Mouse (Mus musculus): ENCODE measurements around the gene Stat3. TPM values are rescaled to one million over a fixed set of nuclear protein-coding genes. Genes with fewer than 3 reads are reported as not detected.

The Stat3 gene
- polyA plus RNA-seq, 1 experiment from 2014 or later, result 53.4 TPM

DNA sequence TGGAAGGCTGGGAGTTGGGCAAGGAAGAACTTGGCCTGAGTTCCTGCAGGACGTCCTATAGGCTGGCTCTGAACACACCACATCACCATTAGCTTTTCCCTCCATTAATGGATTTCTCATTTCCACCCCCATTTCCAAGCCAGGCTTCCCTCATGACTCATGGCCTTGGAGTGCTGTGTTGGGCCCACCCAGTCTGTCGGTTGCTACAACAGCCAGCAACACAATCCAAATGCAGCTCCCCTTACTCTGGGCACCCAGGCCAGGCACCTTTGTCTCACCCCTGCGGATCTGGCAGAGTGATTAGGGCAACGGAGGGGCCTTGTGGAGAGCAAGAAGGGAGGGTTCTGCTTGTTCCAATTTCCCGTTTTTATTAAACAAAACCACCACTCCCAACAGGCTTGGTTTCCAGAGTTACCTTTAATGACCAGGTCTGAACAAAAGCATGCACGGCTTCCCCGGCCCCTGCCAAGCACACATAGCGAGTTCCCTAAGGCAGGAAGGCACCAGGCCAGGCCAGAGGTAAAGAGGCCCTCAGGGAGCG, 23.1 kb upstream of the Stat3 start:
- peaks cover 80% of the 10 kb centered on the region for H3K4me1 ChIP-seq
- H3K9me3 ChIP-seq, result no peaks in the 10 kb centered on the region
- 0 out of 2 replicates have a peak, but pooled peaks have one; percentile 39 for ATAC-seq (ENCODE audit: borderline replicate concordance, extremely low read depth, low FRiP score, low TSS enrichment)

GRCm38 (mm10) chr11:100960540-100960939, 21.2 kb upstream of the Stat3 start:
- WGBS, result 11% methylated on average over 6 of the region's 6 CpGs
- H3K4me2 ChIP-seq, result no peak overlapping the region
- no peaks in the 10 kb centered on the region for H3K9me3 ChIP-seq
- peak; percentile 50 for ATAC-seq (ENCODE audit: borderline replicate concordance, extremely low read depth, low FRiP score, low TSS enrichment)
- no peak overlapping the region for H3K4me3 ChIP-seq
- H3K27ac ChIP-seq, result 0 out of 2 replicates have a peak overlapping the region, but pooled peaks have one; percentile 8
- no peak overlapping the region for H3K9ac ChIP-seq
- H3K27me3 ChIP-seq, result peaks cover 18% of the 10 kb centered on the region
- H3K36me3 ChIP-seq, result peaks cover 23% of the 10 kb centered on the region
- H3K4me1 ChIP-seq, result peaks cover 66% of the 10 kb centered on the region

More for the DNA sequence above, 23.1 kb upstream of the Stat3 start:
- Histone ChIP-seq H3K27ac (peak overlapping the region; percentile 74), H3K36me3 (peaks cover 24% of the 10 kb centered on the region), H3K4me2 (no peak overlapping the region), H3K27me3 (peaks cover 18% of the 10 kb centered on the region), H3K4me3 (no peak overlapping the region), H3K9ac (no peak overlapping the region)
- 47% methylated on average over 9 of the region's 9 CpGs for WGBS

- Histone ChIP-seq H3K9me3 (no peaks in the 10 kb centered on the region), H3K36me3 (peaks cover 19% of the 10 kb centered on the region), H3K4me3 (no peak overlapping the region), H3K9ac (no peak overlapping the region), H3K27me3 (peaks cover 18% of the 10 kb centered on the region), H3K4me2 (peak overlapping the region; percentile 41), H3K27ac (peak overlapping the region; percentile 74), H3K4me1 (peaks cover 59% of the 10 kb centered on the region)
- 29% methylated on average over 3 of the region's 3 CpGs for WGBS
- ATAC-seq (ENCODE audit: borderline replicate concordance, extremely low read depth, low FRiP score, low TSS enrichment), result no peak
Observed at GRCm38 (mm10) chr11:100959826-100960225, 20.5 kb upstream of the Stat3 start.

- H3K4me3 ChIP-seq, result 0 out of 2 replicates have a peak overlapping the region, but pooled peaks have one; percentile 6
Observed at GRCm38 (mm10) chr11:100959464-100959810, 20.1 kb upstream of the Stat3 start.

DNA sequence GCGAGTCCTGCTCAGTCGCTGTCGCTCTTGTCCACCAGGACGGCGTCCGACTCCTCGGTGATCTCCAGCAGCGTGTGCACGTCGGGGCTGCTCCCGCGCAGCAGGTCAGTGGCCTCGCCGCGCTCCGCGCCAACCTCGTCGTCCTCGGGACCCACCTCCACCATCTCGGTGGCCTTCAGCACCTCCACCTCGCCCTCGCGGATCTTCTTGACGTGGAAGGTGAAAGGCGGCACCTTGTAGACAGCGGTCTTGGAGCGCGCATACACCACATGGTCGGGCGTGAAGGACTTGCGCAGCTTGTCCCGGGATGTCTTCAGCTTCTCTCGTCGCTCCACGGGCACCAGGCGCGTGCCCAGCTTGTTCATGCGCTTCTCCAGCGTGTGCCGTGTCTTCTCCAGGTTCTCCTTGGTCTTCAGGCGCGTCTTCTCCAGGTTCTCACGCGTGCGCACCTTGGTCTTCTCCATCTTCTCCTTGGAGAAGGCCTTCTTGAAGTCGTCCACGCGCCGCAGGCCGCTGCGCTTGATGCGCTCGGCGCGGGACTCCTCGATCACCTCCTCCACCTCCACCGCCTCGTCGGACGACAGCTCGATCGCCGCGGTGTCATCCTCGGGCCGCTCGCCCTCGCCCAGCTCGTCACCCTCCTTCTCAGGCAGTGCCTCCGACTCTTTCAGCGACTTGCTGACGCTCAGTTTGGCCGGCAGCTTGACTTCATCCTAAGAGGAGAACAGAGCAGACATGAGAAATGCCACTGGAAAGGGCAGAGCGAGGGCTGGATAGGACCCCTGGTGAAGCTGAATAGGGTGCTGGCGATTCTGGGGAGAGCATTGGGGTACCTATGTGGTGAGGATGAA, 19.5 kb upstream of the Stat3 start:
- peaks cover 50% of the 10 kb centered on the region for H3K4me1 ChIP-seq
- ATAC-seq (ENCODE audit: borderline replicate concordance, extremely low read depth, low FRiP score, low TSS enrichment), result no peak
- no peak overlapping the region for H3K27ac ChIP-seq
- peak overlapping the region; percentile 41 for H3K4me2 ChIP-seq
- no peak overlapping the region for H3K9ac ChIP-seq
- 0 out of 2 replicates have a peak overlapping the region, but pooled peaks have one; percentile 6 for H3K4me3 ChIP-seq
- no peaks in the 10 kb centered on the region for H3K9me3 ChIP-seq
- WGBS, result 30% methylated on average over 76 of the region's 76 CpGs
- peaks cover 18% of the 10 kb centered on the region for H3K27me3 ChIP-seq
- peaks cover 19% of the 10 kb centered on the region for H3K36me3 ChIP-seq

More at GRCm38 (mm10) chr11:100959464-100959810, 20.1 kb upstream of the Stat3 start:
- H3K36me3 ChIP-seq, result peaks cover 19% of the 10 kb centered on the region
- peak overlapping the region; percentile 74 for H3K27ac ChIP-seq
- H3K4me1 ChIP-seq, result peaks cover 56% of the 10 kb centered on the region
- H3K4me2 ChIP-seq, result peak overlapping the region; percentile 41
- no peaks in the 10 kb centered on the region for H3K9me3 ChIP-seq
- H3K27me3 ChIP-seq, result peaks cover 18% of the 10 kb centered on the region
- ATAC-seq (ENCODE audit: borderline replicate concordance, extremely low read depth, low FRiP score, low TSS enrichment), result no peak
- H3K9ac ChIP-seq, result no peak overlapping the region
- WGBS, result 5% methylated on average over 14 of the region's 14 CpGs

DNA sequence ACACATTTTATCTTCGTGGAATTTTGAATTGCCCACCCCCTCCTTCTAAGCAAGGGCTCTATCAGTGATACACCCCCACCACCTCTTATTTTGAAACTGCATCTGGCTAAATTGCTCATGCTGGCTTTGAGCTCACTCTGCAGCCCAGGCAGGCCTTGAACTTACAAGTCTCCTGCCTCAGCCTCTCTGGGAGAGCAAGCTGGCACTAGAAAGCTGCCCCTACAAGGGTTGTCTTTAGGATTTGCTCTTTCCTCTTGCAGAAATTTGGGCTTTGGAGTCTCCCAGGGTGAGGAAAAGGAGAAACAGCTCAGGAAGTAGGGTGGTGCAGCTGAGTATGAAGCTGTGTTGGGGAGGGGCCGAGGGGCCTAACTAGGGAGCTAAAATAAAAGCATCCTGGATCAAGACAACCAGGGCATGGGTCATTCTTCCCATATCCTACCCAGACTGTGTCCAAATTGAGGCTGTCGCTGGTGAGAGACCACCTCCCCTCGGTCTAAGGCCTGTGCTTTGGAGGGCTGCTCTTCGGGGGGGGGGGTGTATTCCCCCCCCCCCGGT, 18.7 kb upstream of the Stat3 start:
- no peak overlapping the region for H3K27ac ChIP-seq
- H3K4me2 ChIP-seq, result no peak overlapping the region
- H3K27me3 ChIP-seq, result peaks cover 18% of the 10 kb centered on the region
- no peak overlapping the region for H3K4me3 ChIP-seq
- H3K36me3 ChIP-seq, result peaks cover 19% of the 10 kb centered on the region
- no peak overlapping the region for H3K9ac ChIP-seq
- no peak for ATAC-seq (ENCODE audit: borderline replicate concordance, extremely low read depth, low FRiP score, low TSS enrichment)
- H3K4me1 ChIP-seq, result peaks cover 42% of the 10 kb centered on the region
- H3K9me3 ChIP-seq, result no peaks in the 10 kb centered on the region
- 46% methylated on average over 5 of the region's 6 CpGs for WGBS

GRCm38 (mm10) chr11:100957244-100957643, 17.9 kb upstream of the Stat3 start:
- Histone ChIP-seq H3K4me2 (no peak overlapping the region), H3K9me3 (no peaks in the 10 kb centered on the region), H3K4me3 (no peak overlapping the region), H3K9ac (no peak overlapping the region), H3K36me3 (peaks cover 19% of the 10 kb centered on the region), H3K27me3 (peaks cover 18% of the 10 kb centered on the region), H3K27ac (no peak overlapping the region), H3K4me1 (peaks cover 39% of the 10 kb centered on the region)
- no peak for ATAC-seq (ENCODE audit: borderline replicate concordance, extremely low read depth, low FRiP score, low TSS enrichment)
- WGBS, result 2% methylated on average over 5 of the region's 5 CpGs

GRCm38 (mm10) chr11:100949540-100949939, 10.2 kb upstream of the Stat3 start:
- no peak for ATAC-seq (ENCODE audit: borderline replicate concordance, extremely low read depth, low FRiP score, low TSS enrichment)
- Histone ChIP-seq H3K4me3 (no peak overlapping the region), H3K9me3 (no peaks in the 10 kb centered on the region), H3K36me3 (no peaks in the 10 kb centered on the region), H3K27me3 (no peaks in the 10 kb centered on the region), H3K4me2 (no peak overlapping the region), H3K9ac (no peak overlapping the region), H3K4me1 (peaks cover 15% of the 10 kb centered on the region), H3K27ac (no peak overlapping the region)
- 96% methylated on average over 1 of the region's 1 CpGs for WGBS

GRCm38 (mm10) chr11:100948317-100948716, 9.0 kb upstream of the Stat3 start:
- H3K4me3 ChIP-seq, result no peak overlapping the region
- WGBS, result 37% methylated on average over 4 of the region's 4 CpGs
- H3K9ac ChIP-seq, result no peak overlapping the region
- H3K9me3 ChIP-seq, result no peaks in the 10 kb centered on the region
- no peaks in the 10 kb centered on the region for H3K36me3 ChIP-seq
- peaks cover 15% of the 10 kb centered on the region for H3K4me1 ChIP-seq
- H3K4me2 ChIP-seq, result no peak overlapping the region
- H3K27ac ChIP-seq, result no peak overlapping the region
- ATAC-seq (ENCODE audit: borderline replicate concordance, extremely low read depth, low FRiP score, low TSS enrichment), result no peak
- H3K27me3 ChIP-seq, result no peaks in the 10 kb centered on the region

DNA sequence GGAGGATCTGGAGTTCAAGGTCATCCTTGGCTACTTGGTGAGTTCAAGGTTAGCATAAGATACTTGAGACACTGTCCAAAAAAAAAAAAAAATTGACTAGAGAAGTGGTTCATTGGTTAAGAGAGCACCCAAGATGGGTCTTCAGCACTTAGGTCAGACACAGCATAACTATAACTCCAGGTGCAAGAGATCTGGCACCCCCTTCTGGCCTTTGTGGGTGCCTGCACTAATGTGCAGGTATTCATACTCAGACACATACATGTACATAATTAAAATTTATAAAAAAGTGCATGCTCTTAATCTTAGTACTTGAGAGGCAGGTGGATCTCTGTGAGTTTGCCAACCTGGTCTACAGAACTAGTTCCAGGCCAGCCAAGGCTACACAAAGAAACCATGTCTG, 8.2 kb upstream of the Stat3 start:
- H3K36me3 ChIP-seq, result no peaks in the 10 kb centered on the region
- H3K27ac ChIP-seq, result no peak overlapping the region
- peaks cover 14% of the 10 kb centered on the region for H3K4me1 ChIP-seq
- no peaks in the 10 kb centered on the region for H3K27me3 ChIP-seq
- H3K4me3 ChIP-seq, result no peak overlapping the region
- H3K9ac ChIP-seq, result no peak overlapping the region
- ATAC-seq (ENCODE audit: borderline replicate concordance, extremely low read depth, low FRiP score, low TSS enrichment), result no peak
- no peaks in the 10 kb centered on the region for H3K9me3 ChIP-seq
- no peak overlapping the region for H3K4me2 ChIP-seq

GRCm38 (mm10) chr11:100946862-100947261, 7.5 kb upstream of the Stat3 start:
- no peak for ATAC-seq (ENCODE audit: borderline replicate concordance, extremely low read depth, low FRiP score, low TSS enrichment)
- no peaks in the 10 kb centered on the region for H3K9me3 ChIP-seq
- 24% methylated on average over 4 of the region's 4 CpGs for WGBS
- H3K27ac ChIP-seq, result no peak overlapping the region
- H3K9ac ChIP-seq, result no peak overlapping the region
- H3K4me3 ChIP-seq, result no peak overlapping the region
- no peak overlapping the region for H3K4me2 ChIP-seq
- peaks cover 7% of the 10 kb centered on the region for H3K4me1 ChIP-seq
- H3K36me3 ChIP-seq, result no peaks in the 10 kb centered on the region
- H3K27me3 ChIP-seq, result no peaks in the 10 kb centered on the region

DNA sequence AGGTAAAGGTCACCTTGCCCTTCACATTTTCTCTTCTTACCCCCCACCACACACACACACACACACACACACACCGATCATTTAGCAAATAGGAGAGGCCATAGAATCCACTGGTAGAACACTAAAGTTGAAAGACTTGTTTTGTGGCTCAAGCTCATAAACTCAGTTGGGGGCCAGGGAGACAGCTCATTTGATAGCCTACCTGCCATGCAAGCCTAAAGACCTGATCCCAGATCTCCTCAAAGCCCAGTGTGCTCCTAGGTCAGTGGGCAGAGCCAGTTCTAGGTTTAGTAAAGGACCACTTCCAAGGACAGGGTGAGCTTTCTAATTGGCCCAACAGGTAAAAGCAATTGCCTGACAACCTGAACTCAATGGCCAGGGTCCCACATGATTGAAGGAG, 3.0 kb upstream of the Stat3 start:
- WGBS, result 78% methylated on average over 1 of the region's 1 CpGs
- Histone ChIP-seq H3K9ac (no peak overlapping the region), H3K27me3 (no peaks in the 10 kb centered on the region), H3K4me2 (no peak overlapping the region), H3K9me3 (no peaks in the 10 kb centered on the region), H3K4me3 (no peak overlapping the region), H3K27ac (no peak overlapping the region), H3K4me1 (peaks cover 20% of the 10 kb centered on the region), H3K36me3 (no peaks in the 10 kb centered on the region)
- ATAC-seq (ENCODE audit: borderline replicate concordance, extremely low read depth, low FRiP score, low TSS enrichment), result no peak
